Mouse (Mus musculus) liver, embryonic 11.5 days (tissue): ENCODE results near the gene Fam192a. TPM values are rescaled to one million over a fixed set of nuclear protein-coding genes. Genes with fewer than 3 reads are reported as not detected.

ENCODE experiments used
- ATAC-seq: fragments of 200-750 bp; cut with Nextera tagmentation; replicated peaks from 2 replicates; pipeline ENCODE4 v1.8.0; 2017; ENCODE audit warnings: moderate number of reproducible peaks, mild to moderate bottlenecking, moderate TSS enrichment, moderate library complexity; ENCODE audit not compliant: low FRiP score
- DNase-seq: peaks from one replicate; pipeline ENCODE4 v3.0.0-alpha.2; 2017; ENCODE audit warnings: low spot score
- H3K27ac ChIP-seq: fragments of 300-500 bp; sonication (generic); 2 replicates; pipeline ENCODE4 v1.5.1; 2014; ENCODE audit warnings: mild to moderate bottlenecking, low read depth, low read length, control low read depth
- H3K27me3 ChIP-seq: fragments of 300-500 bp; sonication (generic); replicated peaks from 2 replicates; pipeline ENCODE4 v1.6.1; 2014; ENCODE audit warnings: low read length, mixed read lengths; ENCODE audit not compliant: control insufficient read depth, insufficient read depth
- H3K36me3 ChIP-seq: fragments of 300-500 bp; sonication (generic); 2 replicates; pipeline ENCODE4 v1.6.1; 2014; ENCODE audit warnings: mild to moderate bottlenecking, low read length, moderate library complexity, mixed read lengths; ENCODE audit not compliant: control insufficient read depth, insufficient read depth
- H3K4me1 ChIP-seq: fragments of 300-500 bp; sonication (generic); replicated peaks from 2 replicates; pipeline ENCODE4 v1.6.1; 2014; ENCODE audit warnings: low read length, mixed read lengths; ENCODE audit not compliant: control insufficient read depth, insufficient read depth
- H3K4me2 ChIP-seq: fragments of 300-500 bp; sonication (generic); 2 replicates; pipeline ENCODE4 v1.6.1; 2014; ENCODE audit warnings: mild to moderate bottlenecking, control low read depth, moderate library complexity
- H3K4me3 ChIP-seq: fragments of 300-500 bp; sonication (generic); 2 replicates; pipeline ENCODE4 v1.5.1; 2014; ENCODE audit warnings: low read depth, low read length, control low read depth
- H3K9ac ChIP-seq: fragments of 300-500 bp; sonication (generic); 2 replicates; pipeline ENCODE4 v1.6.1; 2014; ENCODE audit warnings: low read depth, low read length, control low read depth
- H3K9me3 ChIP-seq: fragments of 300-500 bp; sonication (generic); 2 replicates; pipeline ENCODE4 v1.6.1; 2016; ENCODE audit warnings: low read length, inconsistent platforms, mixed read lengths; ENCODE audit not compliant: control insufficient read depth
- WGBS: fragments of 180-500 bp; shearing (Covaris S2); extraction: QIAGEN DNeasy Blood & Tissue Kit; methylation state at CpG from one replicate; pipeline ENCODE4 v1.1.7; 2014; 5-methylcytosine and 5-hydroxymethylcytosine counted together
- polyA plus RNA-seq: library from polyadenylated mRNA; unstranded; fragments of >200 nt; fragmentation: Nextera tagmentation; extraction: Ambion mirVana; gene quantifications from 2 replicates; pipeline ENCODE4 v1.2.1, GENCODE M21; 2014

Fam192a gene
- polyA plus RNA-seq, 1 experiment from 2014 or later, result 60.0 TPM

DNA sequence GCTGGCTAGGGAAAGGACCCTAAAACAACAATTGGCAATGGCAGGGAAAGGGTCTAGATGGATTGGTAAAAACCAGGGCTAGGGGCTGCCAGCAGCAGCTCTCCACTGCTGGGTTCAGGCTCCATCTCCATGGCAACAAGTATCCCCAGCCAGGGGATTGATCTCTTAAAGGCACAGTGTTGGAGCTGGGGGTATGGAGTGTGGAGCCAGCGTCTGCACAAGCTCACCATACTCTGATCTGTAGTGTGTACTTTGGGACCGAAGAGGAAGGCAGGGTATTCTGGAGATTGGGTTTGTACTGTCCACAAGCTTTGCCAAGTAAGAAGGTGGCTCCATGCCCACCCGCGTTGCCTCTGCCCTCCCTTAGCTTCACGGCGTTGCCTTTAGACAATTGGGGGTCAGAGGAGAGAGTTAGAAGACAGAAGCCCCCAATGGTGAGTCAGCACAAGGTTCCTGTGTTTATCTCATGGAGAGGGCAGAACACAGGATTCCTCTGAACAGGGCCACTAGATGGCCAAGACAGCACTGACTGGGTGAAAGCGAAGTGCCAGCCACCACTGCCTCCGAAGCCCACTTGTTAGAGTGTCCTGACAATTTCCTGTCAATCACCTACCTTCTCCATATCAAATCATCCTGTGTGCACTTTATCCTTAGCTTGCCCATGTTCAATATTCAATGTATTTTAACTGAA is 34.5 kb downstream of the Fam192a start:
- Histone ChIP-seq H3K9me3 (no peaks in the 10 kb centered on the region), H3K4me2 (no peak overlapping the region), H3K27ac (no peak overlapping the region), H3K36me3 (no peaks in the 10 kb centered on the region), H3K27me3 (no peaks in the 10 kb centered on the region), H3K4me1 (no peaks in the 10 kb centered on the region), H3K4me3 (no peak overlapping the region), H3K9ac (no peak overlapping the region)
- ATAC-seq (no peak), DNase-seq (no peak)
- WGBS, result 82% methylated on average over 8 of the region's 8 CpGs

GRCm38 (mm10) chr8:94566446-94567158 is 35.2 kb downstream of the Fam192a start:
- Histone ChIP-seq H3K9me3 (no peaks in the 10 kb centered on the region), H3K4me2 (no peak overlapping the region), H3K4me1 (no peaks in the 10 kb centered on the region), H3K9ac (no peak overlapping the region), H3K27me3 (no peaks in the 10 kb centered on the region), H3K27ac (no peak overlapping the region), H3K4me3 (no peak overlapping the region), H3K36me3 (no peaks in the 10 kb centered on the region)
- 68% methylated on average over 15 of the region's 15 CpGs for WGBS
- ATAC-seq (no peak), DNase-seq (no peak)

GRCm38 (mm10) chr8:94566033-94566432 is 35.8 kb downstream of the Fam192a start:
- DNase-seq (no peak), ATAC-seq (no peak)
- 75% methylated on average over 6 of the region's 6 CpGs for WGBS
- Histone ChIP-seq H3K9me3 (no peaks in the 10 kb centered on the region), H3K27ac (no peak overlapping the region), H3K27me3 (no peaks in the 10 kb centered on the region), H3K9ac (no peak overlapping the region), H3K36me3 (no peaks in the 10 kb centered on the region), H3K4me2 (no peak overlapping the region), H3K4me3 (no peak overlapping the region), H3K4me1 (no peaks in the 10 kb centered on the region)

- H3K9me3 ChIP-seq, result no peaks in the 10 kb centered on the region
- H3K4me2 ChIP-seq, result no peak overlapping the region
- H3K9ac ChIP-seq, result no peak overlapping the region
- DNase-seq, result no peak
- H3K4me3 ChIP-seq, result no peak overlapping the region
- H3K27me3 ChIP-seq, result no peaks in the 10 kb centered on the region
- H3K4me1 ChIP-seq, result no peaks in the 10 kb centered on the region
- ATAC-seq, result no peak
- H3K27ac ChIP-seq, result no peak overlapping the region
- H3K36me3 ChIP-seq, result no peaks in the 10 kb centered on the region
Measured at GRCm38 (mm10) chr8:94564421-94564820, 37.4 kb downstream of the Fam192a start.

DNA sequence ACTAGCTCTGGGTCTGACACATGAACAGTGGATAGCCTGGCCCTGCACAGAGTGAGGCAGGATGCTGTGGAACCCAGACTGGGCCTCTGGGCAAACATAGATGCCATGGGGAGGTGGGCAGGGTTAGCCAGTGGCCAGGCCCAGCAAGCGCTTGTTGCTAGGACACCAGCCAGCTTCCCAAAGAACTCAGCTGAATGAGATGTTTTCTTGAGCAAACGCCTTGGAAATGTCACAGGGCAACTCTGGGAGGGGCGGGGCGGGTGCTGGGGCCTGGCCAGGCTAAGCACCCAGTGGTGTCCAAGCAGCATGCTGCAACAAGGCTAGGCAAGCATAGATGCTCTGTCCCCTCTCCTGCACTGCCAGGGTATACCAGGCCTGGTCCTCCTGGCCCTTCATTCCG is 40.5 kb downstream of the Fam192a start:
- Histone ChIP-seq H3K27me3 (no peaks in the 10 kb centered on the region), H3K27ac (no peak overlapping the region), H3K4me2 (no peak overlapping the region), H3K4me1 (no peaks in the 10 kb centered on the region), H3K9me3 (no peaks in the 10 kb centered on the region), H3K36me3 (no peaks in the 10 kb centered on the region), H3K4me3 (no peak overlapping the region), H3K9ac (no peak overlapping the region)
- WGBS, result 73% methylated on average over 5 of the region's 5 CpGs
- DNase-seq (no peak), ATAC-seq (no peak)

GRCm38 (mm10) chr8:94557281-94557680 is 44.5 kb downstream of the Fam192a start:
- Histone ChIP-seq H3K36me3 (no peaks in the 10 kb centered on the region), H3K4me3 (no peak overlapping the region), H3K9me3 (no peaks in the 10 kb centered on the region), H3K27me3 (no peaks in the 10 kb centered on the region), H3K4me1 (no peaks in the 10 kb centered on the region), H3K27ac (no peak overlapping the region), H3K9ac (no peak overlapping the region), H3K4me2 (no peak overlapping the region)
- WGBS, result 71% methylated on average over 3 of the region's 3 CpGs
- ATAC-seq (no peak), DNase-seq (no peak)

DNA sequence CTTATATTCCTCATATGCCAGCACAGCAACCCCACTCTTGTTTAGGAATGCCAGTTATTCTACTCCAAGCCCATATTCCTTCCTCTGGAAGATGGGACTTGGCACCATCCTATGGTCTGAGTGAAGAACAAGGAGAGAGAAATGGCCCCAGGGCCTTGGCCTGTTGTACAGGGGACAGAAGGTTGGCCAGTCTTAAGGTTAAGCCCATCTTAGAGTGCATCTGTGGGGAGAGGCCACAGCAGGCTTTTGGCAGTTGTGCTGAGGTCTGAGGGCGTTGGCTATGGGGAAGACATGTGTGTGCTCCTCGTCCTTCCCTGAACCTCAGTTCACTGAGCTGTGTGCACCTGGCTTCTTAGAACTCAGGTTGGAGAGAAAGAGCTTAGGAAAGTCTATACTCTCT is 49.1 kb downstream of the Fam192a start:
- ATAC-seq, result no peak
- 80% methylated on average over 2 of the region's 2 CpGs for WGBS
- Histone ChIP-seq H3K9ac (no peak overlapping the region), H3K36me3 (no peaks in the 10 kb centered on the region), H3K27ac (no peak overlapping the region), H3K4me2 (no peak overlapping the region), H3K4me3 (no peak overlapping the region), H3K9me3 (no peaks in the 10 kb centered on the region), H3K27me3 (no peaks in the 10 kb centered on the region), H3K4me1 (peaks cover 2% of the 10 kb centered on the region; the same call in 1 of the 2 replicates)
- DNase-seq, result no peak

DNA sequence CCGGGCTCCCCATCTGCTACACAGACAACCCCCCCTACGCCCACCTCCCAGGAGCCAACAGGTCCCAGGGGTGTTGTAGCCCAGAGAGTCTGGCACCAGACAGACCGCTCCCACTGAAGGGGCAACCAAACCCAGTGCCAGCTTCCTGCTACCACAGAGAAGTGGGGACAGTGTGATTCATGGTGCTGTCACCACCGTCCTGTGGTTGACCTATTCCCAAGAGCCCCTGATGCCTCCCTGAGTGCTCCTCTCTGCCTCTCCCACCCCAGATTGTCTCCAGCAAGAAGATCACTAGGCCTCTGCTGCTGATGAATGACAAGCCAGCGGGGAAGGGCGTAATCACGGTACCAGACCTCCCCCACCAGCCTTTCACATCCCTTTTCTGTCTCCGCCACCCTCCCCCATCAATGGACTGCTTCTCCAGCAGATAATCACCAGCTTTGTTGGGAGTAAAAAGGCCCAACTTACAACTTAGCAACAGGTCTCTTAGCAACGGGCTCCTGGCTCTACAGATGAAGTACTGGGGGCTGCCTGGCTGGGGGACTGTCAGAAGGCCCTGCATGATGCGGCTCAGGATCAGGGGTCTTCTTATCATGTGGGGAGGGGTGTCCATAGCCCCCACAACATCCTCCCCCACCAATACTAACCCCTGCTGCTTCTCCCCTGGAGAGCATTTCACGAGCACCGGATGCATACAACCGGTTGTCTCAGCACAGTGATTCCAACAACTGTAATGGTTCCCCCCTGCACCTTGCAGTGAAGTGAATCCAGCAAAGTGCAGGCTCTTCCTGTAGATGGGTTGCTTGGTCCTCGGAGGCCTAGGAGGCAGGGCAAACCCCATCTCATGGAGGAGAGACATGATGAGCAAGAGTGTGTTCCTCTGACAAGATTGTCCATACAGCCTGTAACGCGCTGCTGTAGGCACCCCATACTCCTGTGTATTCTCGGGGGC is 50.0 kb downstream of the Fam192a start:
- Histone ChIP-seq H3K36me3 (no peaks in the 10 kb centered on the region), H3K4me2 (no peak overlapping the region), H3K27me3 (no peaks in the 10 kb centered on the region), H3K9ac (no peak overlapping the region), H3K4me1 (peaks cover 2% of the 10 kb centered on the region; the same call in 1 of the 2 replicates), H3K9me3 (no peaks in the 10 kb centered on the region), H3K27ac (0 out of 2 replicates have a peak overlapping the region, but pooled peaks have one; percentile 5), H3K4me3 (no peak overlapping the region)
- 58% methylated on average over 17 of the region's 17 CpGs for WGBS
- no peak for DNase-seq
- no peak for ATAC-seq
